Mouse (Mus musculus) testis, adult 10 weeks (tissue): Measurements from ENCODE around the gene Fut4. TPM values are rescaled to one million over a fixed set of nuclear protein-coding genes. Genes with fewer than 3 reads are reported as not detected.

Experiments
- polyA plus RNA-seq: library from polyadenylated mRNA; stranded (reverse); fragments of 350-450 nt; fragmentation: Illumina TruSeq; extraction: RNeasy Lipid Tissue Mini Kit (QIAGEN cat#74804); gene quantifications from one replicate; pipeline ENCODE4 v1.2.3, GENCODE M21; 2014; ENCODE audit warnings: low read depth, low replicate concordance

Gene Fut4
- 0.50 TPM for polyA plus RNA-seq

DNA sequence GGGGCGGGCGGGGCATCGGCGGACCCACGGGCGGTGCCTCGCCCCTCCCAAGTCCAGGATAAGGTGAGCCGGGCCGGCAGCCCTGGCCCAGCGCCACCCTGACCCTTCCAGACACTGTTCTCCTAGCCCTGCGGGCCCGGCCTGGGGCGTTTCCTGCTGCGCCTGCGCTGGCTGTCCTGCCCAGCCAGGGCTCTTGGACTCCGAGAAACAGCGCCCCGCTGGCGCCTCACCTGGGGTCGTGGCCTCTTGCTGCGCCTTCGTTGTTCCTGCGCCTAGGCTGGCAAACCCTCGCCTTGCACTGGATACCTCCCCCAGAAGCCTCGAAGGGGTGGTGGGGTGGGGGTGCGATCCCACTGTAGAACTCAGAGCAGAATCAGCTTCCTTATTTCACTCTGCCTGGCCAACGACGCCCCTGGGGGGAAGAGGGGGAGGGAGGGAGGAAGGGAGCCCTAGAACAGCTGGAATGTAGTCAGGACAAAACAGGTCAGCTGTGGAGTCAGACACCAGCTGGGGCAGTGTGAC, at the start of gene Fut4:
Gene Fut4 (minus strand): TSS at position 393 of the 522 bp plus-strand sequence.

DNA sequence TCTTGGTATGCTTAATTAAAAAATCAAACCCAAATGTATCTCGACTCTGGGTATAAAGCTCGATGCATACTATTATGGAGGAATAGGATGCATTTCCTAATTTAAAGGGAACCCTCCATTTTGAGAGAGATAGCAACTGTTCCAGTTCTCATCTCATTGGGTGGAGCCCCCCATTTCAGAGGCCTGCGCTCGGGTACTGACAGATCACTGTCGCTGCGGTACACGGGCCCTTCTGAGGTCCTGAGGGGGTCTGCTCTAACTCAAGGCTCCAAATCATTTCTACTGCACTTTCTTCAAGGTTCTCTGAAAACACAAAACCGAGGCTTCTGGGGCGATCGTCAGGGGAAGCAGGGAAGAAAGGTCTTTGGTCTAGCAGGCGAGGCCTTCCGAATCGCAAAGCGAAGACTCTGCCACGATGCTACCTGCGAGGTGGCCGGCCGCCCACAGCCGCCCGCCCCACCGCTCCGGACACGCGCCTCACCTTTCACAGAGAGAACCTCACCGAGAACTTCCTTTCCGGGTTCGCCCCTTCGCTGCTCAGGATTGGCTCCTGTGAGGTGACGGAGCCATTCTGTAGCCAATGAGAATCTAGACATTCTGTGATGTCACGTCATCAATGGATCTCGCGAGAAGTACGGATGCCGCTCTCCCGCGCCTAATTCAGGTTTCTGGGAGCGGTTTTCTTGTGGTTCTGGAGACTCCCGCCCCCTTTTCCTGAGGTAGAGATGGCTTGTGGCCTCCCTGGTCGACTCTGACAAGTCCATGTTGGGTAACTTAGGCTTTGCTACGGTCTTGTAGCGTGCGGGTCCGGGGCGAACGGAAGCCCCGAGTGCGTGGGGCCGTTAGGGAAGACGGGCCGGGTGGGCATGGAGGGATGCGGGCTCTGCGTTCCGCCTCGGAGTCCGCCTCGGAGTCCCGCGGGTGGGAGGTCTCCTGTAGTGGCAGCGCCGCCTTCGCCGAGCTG, 32.1 kb upstream of the Fut4 start, which contains the start of the genes Mre11a and Ankrd49:
Gene Mre11a (plus strand): TSS at position 616 of the 964 bp plus-strand sequence.
Gene Ankrd49 (minus strand): TSS at position 818 of the 964 bp plus-strand sequence.

DNA sequence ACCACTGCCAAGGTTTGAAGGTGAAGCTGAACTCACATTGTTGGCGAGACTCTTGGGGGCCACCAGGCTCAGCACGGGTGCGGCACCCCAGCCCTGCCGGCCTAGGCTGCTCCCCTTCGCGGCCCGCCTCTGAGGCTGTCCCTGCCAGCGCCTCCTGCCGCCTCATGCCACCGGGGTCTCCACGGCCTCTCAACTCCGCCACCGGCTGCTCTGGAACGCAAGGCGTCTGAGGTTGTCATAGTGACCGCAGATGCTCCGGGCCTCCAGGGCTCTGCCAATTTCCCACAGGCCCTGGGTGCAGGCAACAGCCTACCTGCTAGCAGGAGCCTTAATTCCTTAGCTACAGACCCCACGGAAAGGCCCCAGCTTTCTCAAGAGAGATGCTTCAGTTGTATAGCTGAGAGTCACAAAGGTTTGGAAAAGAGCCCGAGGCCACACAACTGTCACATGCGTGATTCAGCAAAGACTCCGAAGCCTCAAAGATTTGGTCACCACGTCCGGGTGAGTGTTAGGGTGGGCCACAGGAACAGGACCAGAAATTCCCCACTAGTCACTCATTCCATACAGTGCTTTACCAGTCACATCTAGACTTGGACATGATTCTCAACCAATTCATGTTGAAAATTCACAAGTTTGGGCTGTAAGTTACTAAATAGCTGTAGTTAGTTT, 18.7 kb upstream of the Fut4 start, which contains the start of gene 1700012B09Rik:
Gene 1700012B09Rik (minus strand): TSS at position 228 of the 669 bp plus-strand sequence.

DNA sequence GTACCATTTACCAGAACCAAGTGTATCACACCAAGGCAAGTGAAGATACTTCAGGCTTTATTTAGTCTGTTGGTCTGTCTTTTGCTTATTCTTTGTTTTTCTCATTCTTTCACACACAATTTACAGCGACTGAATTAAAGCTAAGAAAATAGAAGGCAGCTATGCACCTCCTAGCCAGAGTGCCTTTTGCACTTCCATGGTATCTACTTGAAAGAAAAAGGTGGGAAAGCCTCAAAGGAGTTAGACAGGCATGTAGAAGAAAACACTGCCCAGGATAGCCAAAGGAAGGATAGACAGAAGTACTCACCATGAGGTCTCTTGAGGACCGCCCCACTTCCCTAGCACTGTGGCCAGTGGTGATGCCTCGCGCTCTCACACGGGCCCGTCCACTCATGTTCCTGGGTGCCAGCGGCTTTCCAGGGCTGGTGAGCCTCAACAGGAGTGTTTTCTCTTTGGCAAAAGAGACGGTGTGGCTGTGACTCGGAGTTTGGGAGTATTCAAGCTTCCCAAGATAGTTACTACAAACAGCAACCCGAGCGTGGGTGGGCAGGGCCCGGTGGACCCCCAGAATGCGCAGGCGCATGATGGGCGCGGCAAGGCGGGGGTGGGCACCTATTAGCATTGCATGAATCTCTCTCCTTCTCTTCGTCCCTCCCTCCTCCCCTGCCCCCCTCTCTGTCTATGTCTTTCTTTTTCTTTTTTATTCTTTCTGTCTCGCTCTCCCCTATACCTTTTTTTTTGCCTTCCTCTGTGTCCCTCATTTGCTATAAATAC, 11.9 kb downstream of the Fut4 start, which contains the start of gene Piwil4:
Gene Piwil4 (minus strand): TSS at position 583 of the 774 bp plus-strand sequence.

Other genes with a start within 250 kb of the Fut4 start
- 5.0 TPM for gene Amotl1, start 107.3 kb downstream of the Fut4 start, polyA plus RNA-seq
- 0.14 TPM for gene Piwil4, start 11.7 kb downstream of the Fut4 start, polyA plus RNA-seq
- gene 1700012B09Rik, start 18.6 kb upstream of the Fut4 start, polyA plus RNA-seq, result 364 TPM
- gene Mre11a, start 32.3 kb upstream of the Fut4 start, polyA plus RNA-seq, result 83.5 TPM
- gene Ankrd49, start 32.5 kb upstream of the Fut4 start, polyA plus RNA-seq, result 149 TPM
- gene Gpr83, start 107.8 kb upstream of the Fut4 start, polyA plus RNA-seq, result 0.04 TPM
- not detected for gene Izumo1r, start 151.6 kb upstream of the Fut4 start, polyA plus RNA-seq